Mouse (Mus musculus): ENCODE results near the gene Mlx.

GRCm38 (mm10) chr11:101053974-101054373 lies 33.1 kb upstream of the Mlx start:
- TF ChIP-seq GATA1 (IDR thresholded peaks at IDR 0.05; ENCODE audit: low read length) (no peak), TAL1 (IDR thresholded peaks at IDR 0.05; ENCODE audit: low read length) (no peak)
